Mouse (Mus musculus): ENCODE results near the gene Nfkb2.

The Nfkb2 gene

DNA sequence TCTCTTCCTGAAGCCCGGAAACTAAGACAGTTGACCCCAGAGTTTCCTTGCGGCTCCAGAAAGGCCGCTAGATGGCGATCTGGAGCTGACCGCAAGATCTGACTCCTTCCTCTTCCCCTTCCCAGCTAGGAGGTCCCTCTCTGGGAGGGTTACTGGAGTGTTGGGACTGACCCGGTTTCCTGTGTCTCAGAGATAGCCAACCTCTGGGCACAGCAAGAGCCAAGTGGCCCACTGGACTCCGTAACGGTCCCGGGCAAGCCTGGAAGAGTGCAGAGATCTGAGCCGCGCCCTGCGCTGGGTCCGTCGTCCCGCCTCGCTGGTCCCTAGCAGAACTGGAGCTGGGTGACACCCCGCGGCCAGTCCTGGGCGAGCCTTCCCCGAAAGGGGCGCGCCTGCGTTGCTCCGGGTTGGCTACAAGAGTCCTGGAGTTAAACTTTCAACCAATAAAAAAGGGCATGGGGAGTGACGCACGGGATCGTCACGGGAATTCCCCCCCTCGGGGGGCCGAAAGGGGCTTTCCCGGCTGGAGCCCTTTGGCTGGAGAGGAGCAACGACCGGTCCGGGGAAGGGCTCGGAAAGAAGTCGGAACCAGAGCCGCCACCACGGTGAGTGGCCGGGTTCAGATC, at the start of gene Nfkb2:
Gene Nfkb2, plus strand, starts transcription at position 105 of the 626 bp plus-strand sequence.
- peak; percentile 98 for DNase-seq

DNA sequence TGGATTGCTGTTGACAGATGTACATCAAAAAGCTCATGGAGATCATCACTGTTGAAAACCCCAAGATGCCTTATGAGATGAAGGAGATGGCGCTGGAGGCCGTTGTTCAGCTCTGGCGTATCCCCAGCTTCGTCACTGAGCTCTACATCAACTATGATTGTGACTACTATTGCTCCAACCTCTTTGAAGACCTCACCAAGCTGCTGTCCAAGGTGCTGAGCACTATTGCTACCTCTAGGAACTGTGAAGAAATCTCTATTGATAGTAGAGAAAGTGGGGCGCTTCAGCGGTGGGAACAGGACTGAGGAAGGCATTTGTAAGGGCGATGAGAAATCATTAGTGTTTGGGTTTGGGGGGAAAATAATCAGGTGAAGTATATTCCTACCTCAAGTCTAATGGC, 39.4 kb upstream of the Nfkb2 start:
- no peak for DNase-seq

DNA sequence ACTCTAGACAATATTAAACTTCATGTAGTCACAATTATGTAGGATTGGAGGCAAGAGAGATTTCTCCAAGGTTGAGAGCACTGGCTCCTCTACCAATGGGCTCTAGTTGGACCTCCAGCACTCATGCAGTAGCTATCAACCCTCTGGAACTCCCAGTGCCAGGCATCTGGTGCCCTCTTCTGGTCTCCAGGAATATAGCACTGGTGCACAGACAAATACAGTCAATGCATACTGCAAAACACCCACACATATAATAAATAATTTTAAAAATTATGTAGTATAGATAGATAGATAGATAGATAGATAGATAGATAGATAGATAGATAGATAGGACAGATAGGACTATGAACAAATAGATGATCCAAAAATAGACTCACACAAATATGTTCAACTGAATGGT, 28.8 kb upstream of the Nfkb2 start:
- peak; percentile 23 for DNase-seq

DNA sequence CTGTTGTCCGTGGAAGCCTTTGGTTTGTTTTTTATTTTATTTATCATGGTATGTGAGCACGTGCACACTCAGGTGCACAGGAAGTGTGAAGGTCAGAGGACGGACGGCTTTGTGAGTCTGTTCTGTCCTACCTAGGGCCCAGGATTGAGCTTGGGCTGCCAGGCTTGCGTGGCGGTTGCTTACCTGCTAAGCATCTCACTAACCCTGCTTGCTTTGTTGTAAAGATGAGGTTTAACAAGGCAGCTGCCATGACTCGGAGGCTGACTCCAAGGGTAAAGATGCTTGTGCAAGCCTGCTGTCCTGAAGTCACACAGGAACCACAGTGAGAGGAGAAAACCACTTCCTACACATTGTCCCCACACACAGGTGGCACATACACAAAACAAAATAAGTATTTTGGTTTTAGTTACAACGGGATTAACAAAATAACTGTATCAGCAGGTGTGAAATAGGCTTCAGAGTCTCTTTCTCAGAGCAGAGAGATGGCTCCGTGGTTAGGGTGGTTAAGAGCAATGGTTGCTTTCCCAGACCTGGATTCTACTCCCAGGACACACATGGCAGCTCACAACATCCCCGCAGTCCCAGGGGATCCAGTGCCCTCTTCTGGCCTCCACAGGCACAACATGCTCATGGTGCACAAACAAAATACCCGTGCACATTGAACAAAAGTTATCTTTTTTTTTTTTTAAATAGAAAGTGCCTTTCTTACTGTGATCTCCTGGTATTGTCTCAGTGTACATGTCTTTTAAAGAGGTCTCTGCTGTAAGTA, 21.9 kb upstream of the Nfkb2 start:
- DNase-seq, result no peak

DNA sequence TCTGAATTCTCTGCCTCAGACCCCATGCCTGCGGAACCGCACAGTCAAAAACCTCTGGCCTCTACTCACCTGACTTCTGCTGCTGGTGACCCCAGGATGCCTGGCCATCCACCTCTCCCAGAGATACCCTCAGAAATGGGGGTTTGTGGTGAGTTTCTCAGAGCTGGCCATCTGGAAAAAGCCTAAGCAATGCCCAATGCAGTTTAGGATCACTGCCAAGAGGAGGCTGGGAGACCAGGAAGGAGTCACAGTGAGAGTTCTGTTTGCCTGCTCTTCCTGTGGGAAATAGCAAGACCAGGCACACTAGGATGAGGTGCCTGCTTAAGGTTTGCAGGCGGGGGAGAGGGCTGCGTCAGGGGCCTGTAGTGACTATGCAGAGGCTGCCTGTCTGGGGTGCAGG, 19.4 kb upstream of the Nfkb2 start:
- no peak for DNase-seq

DNA sequence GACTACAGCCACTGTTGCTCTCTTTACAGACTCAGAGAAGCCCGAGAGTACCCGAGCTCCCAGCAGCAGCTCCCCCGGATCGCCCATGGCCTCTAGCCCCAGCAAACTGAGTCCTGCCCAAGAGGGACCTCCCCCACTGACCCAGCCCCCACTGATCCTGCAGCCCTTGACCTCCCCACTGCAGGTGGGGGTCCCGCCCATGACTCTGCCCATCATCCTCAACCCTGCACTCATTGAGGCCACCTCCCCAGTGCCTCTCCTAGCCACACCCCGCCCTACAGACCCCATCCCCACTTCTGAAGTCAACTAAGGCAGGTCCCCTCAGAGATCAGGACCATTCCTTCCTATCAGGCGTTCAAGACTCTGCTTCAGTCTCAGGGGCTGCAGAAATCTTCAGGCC, 18.5 kb upstream of the Nfkb2 start:
- no peak for DNase-seq

DNA sequence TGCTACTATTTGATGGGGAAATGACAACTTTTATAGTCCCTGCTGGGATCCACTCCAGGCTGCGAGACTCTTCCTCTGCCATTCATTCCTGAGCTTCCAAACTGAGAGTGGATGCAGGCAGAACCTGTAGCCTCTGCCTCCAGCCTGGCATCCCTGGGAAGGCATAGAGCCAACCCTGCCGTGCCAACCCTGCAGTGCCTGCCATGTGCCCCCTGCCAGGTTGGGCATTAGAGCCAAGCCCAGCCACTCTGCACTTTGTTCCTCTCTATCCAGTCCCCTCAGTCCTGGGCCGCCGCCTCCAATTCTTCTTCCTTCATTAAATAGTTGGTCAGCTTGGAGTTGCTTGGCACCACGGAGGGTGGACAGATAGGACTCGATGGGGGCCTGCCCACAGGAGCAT, 18.1 kb upstream of the Nfkb2 start:
- peak; percentile 55 for DNase-seq

DNA sequence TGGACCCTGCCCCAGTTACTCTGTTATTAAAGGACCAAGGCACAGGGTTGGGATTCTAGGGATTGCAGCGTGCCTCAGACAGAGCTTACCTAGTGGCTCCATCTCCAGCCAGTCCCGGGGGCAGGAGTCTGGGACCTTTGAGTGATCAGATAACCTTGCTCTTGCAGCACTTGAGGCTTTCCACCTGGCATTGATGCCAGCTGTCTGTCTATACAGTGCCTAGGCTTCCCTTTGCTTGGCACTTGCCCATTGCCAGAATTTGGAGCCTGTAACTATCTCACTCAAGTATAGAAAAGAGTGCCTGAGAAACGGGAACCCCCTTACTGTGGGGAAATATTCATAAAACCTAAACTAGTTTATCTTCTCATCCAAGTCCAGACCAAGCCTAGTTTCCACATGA, 17.2 kb upstream of the Nfkb2 start:
- no peak for DNase-seq

DNA sequence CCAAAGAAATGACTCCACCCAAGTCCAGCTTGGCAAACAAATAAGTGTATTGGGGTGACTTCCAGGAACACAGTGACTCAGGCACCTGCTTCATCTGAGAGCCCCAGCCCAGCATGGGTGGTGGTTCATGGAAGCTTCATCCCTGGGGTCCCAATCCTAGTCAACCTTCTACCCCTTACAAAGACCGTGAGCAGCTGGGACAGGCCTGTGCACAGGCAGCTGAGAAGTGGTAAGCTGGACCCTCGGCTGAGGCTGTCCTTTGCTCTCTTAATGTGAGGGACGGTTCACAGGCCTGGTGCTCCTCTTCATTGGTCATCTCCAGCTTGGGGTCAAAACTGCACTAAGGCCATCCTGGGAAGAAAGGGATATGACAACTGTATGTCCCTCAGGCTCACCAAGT, 16.6 kb upstream of the Nfkb2 start:
- no peak for DNase-seq

DNA sequence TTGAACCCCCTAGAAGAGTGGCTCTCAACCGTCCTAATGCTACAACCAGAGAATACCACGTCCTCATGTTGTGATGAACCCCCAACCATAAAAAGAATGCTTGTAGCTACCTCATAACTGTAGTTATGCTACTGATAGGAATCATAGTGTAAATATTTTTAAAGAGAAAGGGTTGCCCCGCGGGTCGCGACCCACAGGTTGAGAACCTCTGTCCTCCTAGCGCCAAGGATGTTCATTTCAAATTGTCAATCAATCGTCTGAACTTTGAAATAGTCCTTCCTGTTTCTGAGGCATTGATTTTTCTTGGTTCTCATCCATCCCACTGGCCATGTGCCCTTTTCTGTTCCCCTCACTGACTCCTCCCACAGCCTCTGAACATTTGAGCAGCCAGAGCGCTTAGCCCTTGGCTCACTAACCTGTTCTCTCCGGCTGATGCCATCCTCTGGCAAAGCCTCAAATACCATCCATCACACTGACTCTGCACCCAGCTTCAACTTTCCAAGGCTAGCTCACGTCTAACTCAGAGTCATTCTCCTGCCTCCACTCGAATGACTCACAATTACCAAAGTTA, 13.5 kb upstream of the Nfkb2 start:
- no peak for DNase-seq

DNA sequence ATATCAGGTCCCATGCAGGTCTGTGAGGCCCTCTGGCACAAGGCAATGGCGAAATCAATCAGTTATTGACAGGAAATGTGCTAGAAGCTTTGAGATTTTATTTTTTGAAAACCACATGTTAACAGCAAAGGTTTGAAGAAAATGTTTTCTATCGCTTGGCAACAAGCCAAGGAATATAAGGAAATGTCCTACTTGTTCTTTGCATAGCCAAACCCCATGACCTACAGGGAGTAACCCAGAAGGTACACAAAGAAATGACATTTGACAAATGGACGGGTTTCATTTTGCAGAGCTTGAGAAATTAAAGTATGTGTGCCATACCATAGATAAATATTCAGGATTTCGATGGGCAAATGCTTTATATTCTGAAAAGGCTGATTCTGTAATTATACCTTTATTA, 7.2 kb upstream of the Nfkb2 start:
- no peak for DNase-seq

DNA sequence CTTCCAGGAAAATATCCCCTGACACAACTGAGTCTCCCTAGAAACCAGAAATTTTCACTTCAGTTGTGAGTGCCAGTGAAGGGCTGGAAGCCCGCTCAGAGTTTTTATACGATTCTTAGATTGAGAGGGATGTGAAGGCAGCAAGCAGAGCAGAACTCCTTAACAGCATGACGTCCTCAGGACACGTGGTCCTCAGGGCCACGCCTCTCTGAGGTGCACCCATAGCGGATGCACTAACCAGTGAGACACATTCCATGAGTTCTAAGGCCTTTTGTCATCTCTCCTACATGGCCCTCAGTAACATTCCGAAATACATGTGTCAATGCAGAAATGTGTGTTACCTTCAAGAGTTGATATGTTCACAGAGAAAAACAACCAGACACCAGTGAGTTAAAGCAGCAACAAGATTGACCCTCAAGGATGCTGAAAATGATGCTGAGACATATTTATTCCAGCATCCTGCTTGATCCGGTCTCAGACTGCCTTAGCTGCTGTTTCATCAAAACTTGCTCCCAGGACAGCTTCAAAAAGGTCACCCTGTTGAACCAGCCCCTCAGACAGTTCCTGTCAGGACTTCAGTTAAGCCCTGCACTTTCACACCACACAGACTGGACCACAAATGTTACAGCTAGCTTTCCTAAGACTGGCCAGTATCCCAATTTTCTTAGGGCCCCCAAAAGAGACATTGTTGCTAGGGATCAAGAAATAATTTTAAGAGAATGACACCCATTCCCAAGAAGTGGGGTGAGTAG, 3.6 kb upstream of the Nfkb2 start:
- no peak for DNase-seq

DNA sequence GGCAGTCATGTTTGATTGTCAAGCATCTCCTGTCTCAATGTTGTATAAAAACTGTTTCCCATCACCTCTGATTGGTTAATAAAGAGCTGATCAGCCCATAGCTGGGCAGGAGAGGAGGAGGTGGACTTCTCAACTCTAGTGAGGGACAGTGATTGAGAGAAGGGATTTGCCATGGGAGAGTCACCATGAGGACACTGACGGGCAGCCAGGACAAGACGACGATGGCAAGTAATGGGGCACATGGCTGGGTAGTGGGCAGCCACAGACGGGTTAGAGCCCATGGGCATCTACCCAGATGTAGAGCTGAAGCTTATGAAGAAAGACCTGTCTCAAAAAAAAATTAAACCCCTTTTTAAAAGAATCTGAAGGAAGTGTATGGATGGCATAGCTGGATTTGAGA, 1.6 kb upstream of the Nfkb2 start:
- no peak for DNase-seq

DNA sequence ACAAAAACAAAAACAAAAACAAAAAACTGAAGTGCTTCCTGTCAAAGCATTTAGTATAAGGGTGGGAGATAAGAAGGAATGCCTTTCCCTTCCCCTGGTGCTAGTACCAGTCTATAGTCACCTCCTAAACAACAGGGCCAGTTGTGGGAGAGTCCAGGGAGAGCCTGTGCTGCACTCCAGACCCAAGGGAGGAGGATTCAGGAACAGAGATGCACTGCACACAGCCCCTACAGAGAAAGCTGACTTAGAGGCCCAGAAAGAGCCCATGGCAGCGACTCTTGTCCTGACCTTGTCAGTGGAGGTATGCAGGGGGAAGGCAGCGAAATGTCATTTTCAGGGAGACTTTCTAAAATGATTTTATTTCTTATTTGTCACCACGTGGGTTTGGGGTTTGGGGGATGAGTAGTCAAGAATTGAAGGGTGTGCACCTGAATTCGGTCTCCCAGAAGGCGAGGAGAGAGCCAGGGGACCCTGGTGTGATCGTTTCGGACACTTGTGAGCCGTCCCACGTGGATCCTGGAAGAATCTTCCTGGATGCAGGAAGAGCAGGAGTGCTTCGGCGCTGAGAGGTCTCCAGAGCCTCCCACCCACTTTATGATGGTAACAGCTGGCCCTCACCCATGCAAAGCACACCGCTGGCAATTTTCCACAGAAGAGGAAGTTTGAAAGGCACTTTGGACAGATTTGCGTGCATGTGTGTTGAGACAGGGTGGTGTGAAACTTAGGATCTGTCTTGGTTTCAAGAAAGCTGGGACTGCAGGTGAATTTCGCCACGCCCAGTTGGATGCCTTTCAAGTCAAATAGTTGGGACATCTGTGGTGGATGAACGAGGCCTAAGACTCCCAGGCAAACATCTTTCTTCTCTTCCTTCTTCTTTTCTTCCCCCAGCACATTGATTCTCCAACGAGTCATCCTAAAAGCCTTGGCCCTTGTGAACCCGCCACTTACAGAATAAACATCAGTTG, 587 bp upstream of the Nfkb2 start:
- DNase-seq, result no peak

DNA sequence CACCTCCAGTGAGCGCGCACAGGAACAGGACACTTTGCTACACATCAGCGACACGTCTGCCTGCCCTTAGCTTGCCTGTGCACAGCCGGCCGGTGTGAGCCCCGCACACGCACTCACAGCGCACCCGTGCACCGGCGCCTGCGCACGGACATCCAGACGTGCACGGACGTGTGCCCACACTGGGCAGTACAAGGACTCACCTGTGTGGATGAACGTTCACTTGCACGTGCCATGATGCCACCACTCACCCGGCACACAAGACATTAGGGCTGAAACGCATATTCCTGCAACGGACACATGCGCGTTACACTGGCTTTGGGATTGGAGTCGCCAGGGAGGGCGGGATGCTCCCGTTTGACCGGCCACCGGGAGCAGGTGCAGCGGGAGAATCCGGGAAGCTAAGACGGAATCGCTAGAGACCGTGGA, 801 bp downstream of the Nfkb2 start:
- DNase-seq, result no peak

DNA sequence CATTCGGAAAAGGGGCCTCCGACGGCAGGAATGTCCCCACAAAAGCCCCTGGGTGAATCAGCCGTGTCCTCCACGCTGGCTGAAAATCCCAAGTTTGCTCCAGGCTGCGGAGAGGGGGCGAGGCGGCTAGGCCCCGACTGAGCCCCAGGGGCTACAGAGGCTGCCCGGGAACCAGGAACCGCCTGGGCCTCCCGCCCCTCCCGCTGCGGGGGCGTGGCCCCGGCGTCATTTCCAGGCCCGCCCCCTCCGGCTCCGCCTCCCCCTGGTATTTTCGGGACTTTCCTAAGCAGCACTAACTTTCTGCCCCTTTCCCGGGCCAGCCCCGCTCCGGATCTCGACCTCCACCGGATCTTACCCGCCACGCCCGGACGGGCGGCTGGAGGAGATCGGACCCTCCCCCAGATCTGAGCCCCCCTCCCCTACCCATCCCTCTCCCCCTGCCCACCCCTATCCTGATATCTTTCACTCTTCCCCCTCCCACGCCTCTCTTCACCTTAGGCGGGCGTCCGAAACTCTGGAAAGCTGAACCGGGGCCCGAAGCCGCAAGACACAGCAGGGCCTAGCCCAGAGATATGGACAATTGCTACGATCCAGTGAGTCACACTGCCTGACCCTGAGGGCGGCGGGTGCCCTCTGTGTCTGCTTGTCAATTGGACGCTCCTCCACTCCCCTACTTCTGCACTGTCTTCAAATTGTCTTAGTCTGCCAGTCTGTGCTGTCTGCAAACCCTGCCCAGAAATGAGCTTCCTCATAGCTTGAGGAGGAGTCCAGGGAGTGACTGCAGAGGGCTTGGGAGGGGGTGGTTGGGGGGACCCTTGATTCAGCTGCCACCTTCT, 1.5 kb downstream of the Nfkb2 start:
- peak; percentile 91 for DNase-seq

DNA sequence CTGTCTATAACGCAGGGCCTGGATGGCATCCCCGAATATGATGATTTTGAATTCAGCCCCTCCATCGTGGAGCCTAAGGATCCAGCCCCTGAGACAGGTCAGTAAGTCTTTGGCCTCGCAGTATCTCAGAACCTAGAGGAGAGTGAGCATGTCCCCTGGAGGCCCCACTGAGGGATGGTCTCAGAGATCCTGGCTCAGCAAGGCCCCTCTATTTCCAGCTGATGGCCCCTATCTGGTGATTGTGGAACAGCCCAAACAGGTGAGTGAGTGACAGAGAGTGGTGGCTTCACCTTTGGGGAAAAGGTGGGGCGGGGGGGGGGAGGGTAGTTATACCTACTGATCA, 2.1 kb downstream of the Nfkb2 start:
- DNase-seq, result no peak

DNA sequence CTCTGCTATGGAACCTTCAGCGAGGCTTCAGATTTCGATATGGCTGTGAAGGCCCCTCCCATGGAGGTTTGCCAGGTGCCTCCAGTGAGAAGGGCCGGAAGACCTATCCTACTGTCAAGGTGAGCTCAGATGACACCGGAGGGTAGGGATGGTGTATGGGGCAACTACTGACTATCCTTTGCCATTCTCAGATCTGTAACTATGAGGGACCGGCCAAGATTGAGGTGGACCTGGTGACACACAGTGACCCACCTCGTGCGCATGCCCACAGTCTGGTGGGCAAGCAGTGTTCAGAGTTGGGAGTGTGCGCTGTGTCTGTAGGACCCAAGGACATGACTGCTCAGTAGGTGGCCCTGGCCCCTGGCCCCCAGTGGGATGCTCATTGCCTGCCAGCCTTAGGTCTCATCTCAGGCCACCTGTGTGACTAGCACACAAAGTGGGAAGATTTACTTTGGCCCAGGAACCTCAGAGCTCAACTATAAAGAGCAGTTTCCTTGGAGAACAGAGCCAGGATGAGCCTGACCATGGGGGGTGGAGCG, 2.7 kb downstream of the Nfkb2 start:
- DNase-seq, result no peak

DNA sequence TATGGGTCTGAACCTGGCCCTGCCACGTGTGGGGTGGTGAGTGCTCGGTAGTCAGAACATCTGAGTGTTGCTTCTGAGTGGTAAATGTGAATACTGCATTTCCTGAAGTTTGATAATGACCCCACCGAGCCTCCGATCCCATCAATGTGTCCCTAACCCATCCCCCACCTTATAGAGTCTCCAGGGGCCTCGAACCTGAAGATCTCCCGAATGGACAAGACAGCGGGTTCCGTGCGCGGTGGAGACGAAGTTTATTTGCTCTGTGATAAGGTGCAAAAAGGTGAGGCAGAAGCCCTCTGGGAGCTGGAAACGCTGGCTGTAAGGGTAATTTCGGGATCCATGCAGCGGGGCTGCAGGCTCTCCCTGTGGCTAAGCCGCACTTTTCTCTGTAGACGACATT, 3.7 kb downstream of the Nfkb2 start:
- no peak for DNase-seq

DNA sequence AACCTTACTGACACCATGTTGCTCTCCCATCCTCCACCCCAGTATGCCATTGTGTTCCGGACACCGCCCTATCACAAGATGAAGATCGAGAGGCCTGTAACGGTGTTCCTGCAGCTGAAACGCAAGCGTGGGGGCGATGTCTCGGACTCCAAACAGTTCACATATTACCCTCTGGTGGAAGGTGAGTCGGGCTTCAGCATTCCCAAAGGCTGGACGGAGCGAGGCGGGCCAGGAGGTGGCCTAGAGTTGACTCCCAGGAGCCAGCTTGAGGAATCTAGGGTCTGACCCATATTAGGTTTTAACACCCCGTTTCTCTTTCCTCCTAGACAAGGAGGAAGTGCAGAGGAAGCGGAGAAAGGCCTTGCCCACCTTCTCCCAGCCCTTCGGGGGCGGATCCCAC, 4.2 kb downstream of the Nfkb2 start:
- no peak for DNase-seq

DNA sequence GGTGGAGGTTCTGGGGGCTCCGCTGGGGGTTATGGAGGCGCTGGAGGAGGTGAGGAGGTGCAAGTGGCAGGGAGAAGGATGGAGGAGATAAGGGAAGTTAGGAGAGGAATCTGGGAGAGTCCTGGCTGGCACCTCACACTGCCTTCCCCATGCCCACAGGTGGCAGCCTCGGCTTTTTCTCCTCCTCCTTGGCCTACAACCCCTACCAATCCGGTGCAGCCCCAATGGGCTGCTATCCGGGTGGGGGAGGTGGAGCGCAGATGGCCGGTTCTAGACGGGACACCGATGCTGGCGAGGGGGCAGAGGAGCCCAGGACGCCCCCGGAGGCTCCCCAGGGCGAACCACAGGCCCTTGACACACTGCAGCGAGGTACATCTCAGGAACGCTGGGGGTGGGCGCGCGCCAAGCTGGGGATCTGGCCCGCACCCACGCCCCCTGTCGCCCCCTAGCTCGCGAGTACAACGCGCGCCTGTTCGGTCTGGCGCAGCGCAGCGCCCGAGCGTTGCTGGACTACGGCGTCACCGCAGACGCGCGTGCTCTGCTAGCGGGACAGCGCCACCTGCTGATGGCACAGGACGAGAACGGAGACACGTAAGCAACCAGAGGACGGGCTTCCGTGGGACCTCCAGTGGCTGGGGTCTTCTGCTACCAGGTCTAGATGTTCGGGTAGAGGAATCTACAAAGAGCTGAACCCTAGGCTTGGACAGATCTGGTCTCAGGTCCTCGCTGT, 4.8 kb downstream of the Nfkb2 start:
- peak; percentile 76 for DNase-seq
